Comparison of ENCODE assay signal across 17 mouse cellular contexts in the genomic region with DNA sequence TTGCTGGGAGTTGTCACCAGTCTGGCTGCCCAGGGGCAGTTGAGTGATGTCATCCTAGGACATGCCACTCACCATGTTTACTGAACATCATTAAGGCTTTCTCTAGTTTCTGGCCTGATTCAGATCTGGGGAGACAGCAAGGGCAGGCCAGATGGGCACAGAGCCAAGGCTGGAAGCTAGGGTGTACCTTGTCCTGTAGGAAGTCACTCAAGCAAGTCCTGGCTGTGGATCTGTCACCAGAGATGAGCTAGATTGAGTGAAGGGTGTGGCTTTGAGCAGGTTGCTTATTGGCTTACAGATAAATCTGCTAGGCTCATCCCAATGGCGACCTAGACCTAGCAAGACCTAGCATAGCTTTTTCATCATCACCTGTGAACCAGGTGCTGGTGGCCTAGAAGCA.
DNase-seq lines count a peak whose midpoint lies in the region; ATAC-seq and TF ChIP-seq lines count a peak whose summit lies in the region.
"Had no signal": no experiment of that assay in that cellular context is flagged by ENCODE, and none has a peak within 500 bp of the region (broad histone marks: within the 10 kb centered on the region; RNA-seq: fewer than 3 reads in every experiment).

No protein-coding gene starts in this region.

- H3K27ac ChIP-seq in forebrain, embryonic 11.5 days (ENCODE audit: low read depth, low read length) = 0 out of 2 replicates have a peak overlapping the region, but pooled peaks have one; percentile 18
- no peak overlapping the region for H3K27ac ChIP-seq in forebrain, embryonic 10.5 days
- H3K27ac ChIP-seq in midbrain, embryonic 11.5 days (ENCODE audit: low read depth, low read length) = no peak overlapping the region
- no peak overlapping the region for H3K27ac ChIP-seq in midbrain, postnatal 0 days (ENCODE audit: low read depth, low read length)
- H3K27ac ChIP-seq in kidney, embryonic 14.5 days (ENCODE audit: low read depth, low read length) = no peak overlapping the region
- peak overlapping the region; percentile 57 for H3K27ac ChIP-seq in midbrain, embryonic 16.5 days (ENCODE audit: low read length)
- H3K27ac ChIP-seq: lung, embryonic 15.5 days had no signal

- no peak overlapping the region for H3K9ac ChIP-seq in forebrain, embryonic 11.5 days (ENCODE audit: low read length)
- H3K9ac ChIP-seq in midbrain, embryonic 11.5 days (ENCODE audit: low read length) = no peak overlapping the region
- H3K9ac ChIP-seq in midbrain, postnatal 0 days (replicated peaks; ENCODE audit: low read length, poor library complexity, severe bottlenecking) = no peak overlapping the region
- no peak overlapping the region for H3K9ac ChIP-seq in kidney, embryonic 14.5 days (ENCODE audit: low read depth, low read length)
- no peak overlapping the region for H3K9ac ChIP-seq in midbrain, embryonic 16.5 days (ENCODE audit: low read depth, low read length)
- H3K9ac ChIP-seq: lung, embryonic 15.5 days had no signal

- no peak; the same call in 1 of the 2 replicates for ATAC-seq in forebrain, embryonic 11.5 days (replicated peaks; ENCODE audit: low FRiP score)
- no peak for ATAC-seq in midbrain, embryonic 11.5 days (ENCODE audit: low FRiP score)
- no peak for ATAC-seq in midbrain, postnatal 0 days (ENCODE audit: low FRiP score)
- 0 out of 2 replicates have a peak, but pooled peaks have one; percentile 35 for ATAC-seq in kidney, embryonic 14.5 days (ENCODE audit: low FRiP score, low TSS enrichment)
- ATAC-seq in midbrain, embryonic 16.5 days = peak; percentile 30; the same call in 1 of the 2 replicates
- no peak for ATAC-seq in megakaryocyte-erythroid progenitor cell, adult 5-6 weeks (replicated peaks; ENCODE audit: low FRiP score, low TSS enrichment, poor library complexity, severe bottlenecking)
- ATAC-seq: intestine, embryonic 16.5 days; Patski had no signal

- no peaks in the 10 kb centered on the region for H3K9me3 ChIP-seq in forebrain, embryonic 11.5 days (ENCODE audit: control insufficient read depth, low read length)
- no peaks in the 10 kb centered on the region for H3K9me3 ChIP-seq in forebrain, embryonic 10.5 days
- no peaks in the 10 kb centered on the region for H3K9me3 ChIP-seq in midbrain, embryonic 11.5 days (ENCODE audit: control insufficient read depth, low read length)
- no peaks in the 10 kb centered on the region for H3K9me3 ChIP-seq in midbrain, postnatal 0 days (ENCODE audit: low read length)
- no peaks in the 10 kb centered on the region for H3K9me3 ChIP-seq in kidney, embryonic 14.5 days (ENCODE audit: control insufficient read depth, low read length)
- H3K9me3 ChIP-seq in midbrain, embryonic 16.5 days (replicated peaks; ENCODE audit: control insufficient read depth, low read length, poor library complexity, severe bottlenecking) = no peaks in the 10 kb centered on the region
- H3K9me3 ChIP-seq: lung, embryonic 15.5 days had no signal

- H3K36me3 ChIP-seq in forebrain, embryonic 11.5 days (ENCODE audit: control insufficient read depth, insufficient read depth, low read length) = no peaks in the 10 kb centered on the region
- no peaks in the 10 kb centered on the region for H3K36me3 ChIP-seq in forebrain, embryonic 10.5 days (replicated peaks)
- H3K36me3 ChIP-seq in midbrain, embryonic 11.5 days (ENCODE audit: control insufficient read depth, insufficient read depth, low read length) = no peaks in the 10 kb centered on the region
- H3K36me3 ChIP-seq in midbrain, postnatal 0 days (ENCODE audit: insufficient read depth, low read length) = no peaks in the 10 kb centered on the region
- H3K36me3 ChIP-seq in kidney, embryonic 14.5 days (ENCODE audit: control insufficient read depth, insufficient read depth, low read length) = no peaks in the 10 kb centered on the region
- no peaks in the 10 kb centered on the region for H3K36me3 ChIP-seq in midbrain, embryonic 16.5 days (ENCODE audit: control insufficient read depth, insufficient read depth, low read length)
- H3K36me3 ChIP-seq: lung, embryonic 15.5 days had no signal

- intact Hi-C loops in heart, postnatal 36 days (cut with DNase I) = loop anchor here (10.0 kb wide), 1 partner anchor 380 kb away; no protein-coding TSS in a partner anchor

- TF ChIP-seq CTCF in midbrain, postnatal 0 days (IDR thresholded peaks at IDR 0.05) = no peak

- WGBS in forebrain, embryonic 11.5 days = 89% methylated on average over 1 of the region's 1 CpGs
- WGBS in forebrain, embryonic 10.5 days = 73% methylated on average over 1 of the region's 1 CpGs
- WGBS in midbrain, embryonic 11.5 days = 87% methylated on average over 1 of the region's 1 CpGs
- 81% methylated on average over 1 of the region's 1 CpGs for WGBS in midbrain, postnatal 0 days
- 89% methylated on average over 1 of the region's 1 CpGs for WGBS in kidney, embryonic 14.5 days
- WGBS in midbrain, embryonic 16.5 days = 95% methylated on average over 1 of the region's 1 CpGs

- H3K4me2 ChIP-seq in forebrain, embryonic 11.5 days (ENCODE audit: low read depth, low read length, severe bottlenecking) = no peak overlapping the region
- no peak overlapping the region for H3K4me2 ChIP-seq in midbrain, embryonic 11.5 days
- H3K4me2 ChIP-seq in midbrain, postnatal 0 days (ENCODE audit: low read depth, low read length, poor library complexity, severe bottlenecking) = no peak overlapping the region
- H3K4me2 ChIP-seq in kidney, embryonic 14.5 days (replicated peaks; ENCODE audit: low read depth, low read length) = no peak overlapping the region
- no peak overlapping the region for H3K4me2 ChIP-seq in midbrain, embryonic 16.5 days (ENCODE audit: low read length)
- H3K4me2 ChIP-seq: heart, embryonic 11.5 days; liver, embryonic 11.5 days; lung, embryonic 15.5 days had no signal

- H3K27me3 ChIP-seq in forebrain, embryonic 11.5 days (ENCODE audit: control insufficient read depth, insufficient read depth, low read length) = no peaks in the 10 kb centered on the region
- H3K27me3 ChIP-seq in forebrain, embryonic 10.5 days (ENCODE audit: poor library complexity, severe bottlenecking) = no peaks in the 10 kb centered on the region
- no peaks in the 10 kb centered on the region for H3K27me3 ChIP-seq in midbrain, embryonic 11.5 days (ENCODE audit: control insufficient read depth, insufficient read depth, low read length)
- no peaks in the 10 kb centered on the region for H3K27me3 ChIP-seq in midbrain, postnatal 0 days (ENCODE audit: insufficient read depth, low read length)
- no peaks in the 10 kb centered on the region for H3K27me3 ChIP-seq in kidney, embryonic 14.5 days (ENCODE audit: control insufficient read depth, insufficient read depth, low read length)
- no peaks in the 10 kb centered on the region for H3K27me3 ChIP-seq in midbrain, embryonic 16.5 days (ENCODE audit: control insufficient read depth, insufficient read depth, low read depth, low read length)
- H3K27me3 ChIP-seq: lung, embryonic 15.5 days had no signal

- no peaks in the 10 kb centered on the region for H3K4me1 ChIP-seq in forebrain, embryonic 11.5 days (replicated peaks; ENCODE audit: control insufficient read depth, insufficient read depth, low read length)
- no peaks in the 10 kb centered on the region for H3K4me1 ChIP-seq in forebrain, embryonic 10.5 days
- no peaks in the 10 kb centered on the region for H3K4me1 ChIP-seq in midbrain, embryonic 11.5 days (ENCODE audit: control insufficient read depth, insufficient read depth, low read length)
- H3K4me1 ChIP-seq in midbrain, postnatal 0 days (ENCODE audit: insufficient read depth, low read length) = no peaks in the 10 kb centered on the region
- no peaks in the 10 kb centered on the region for H3K4me1 ChIP-seq in kidney, embryonic 14.5 days (ENCODE audit: control insufficient read depth, insufficient read depth, low read length)
- H3K4me1 ChIP-seq in midbrain, embryonic 16.5 days (ENCODE audit: control insufficient read depth, insufficient read depth, low read length) = no peaks in the 10 kb centered on the region; the same call in 1 of the 2 replicates
- H3K4me1 ChIP-seq: lung, embryonic 15.5 days had no signal

- no peak for DNase-seq in forebrain, embryonic 11.5 days (ENCODE audit: low spot score)
- no peak for DNase-seq in forebrain, embryonic 10.5 days (ENCODE audit: extremely low spot score, low spot score)
- DNase-seq in midbrain, embryonic 11.5 days (ENCODE audit: low spot score, missing footprints) = peak; percentile 23
- DNase-seq in midbrain, postnatal 0 days (ENCODE audit: low spot score) = no peak
- no peak for DNase-seq in heart, postnatal 36 days
- DNase-seq: cerebellum, adult 11 months; gastrocnemius, postnatal 14 days; thymus, adult 18-20 months had no signal

- H3K4me3 ChIP-seq in forebrain, embryonic 11.5 days (ENCODE audit: low read depth, low read length) = no peak overlapping the region
- H3K4me3 ChIP-seq in forebrain, embryonic 10.5 days = no peak overlapping the region
- no peak overlapping the region for H3K4me3 ChIP-seq in midbrain, embryonic 11.5 days (ENCODE audit: low read depth, low read length)
- no peak overlapping the region for H3K4me3 ChIP-seq in midbrain, postnatal 0 days (ENCODE audit: low read depth, low read length)
- no peak overlapping the region for H3K4me3 ChIP-seq in kidney, embryonic 14.5 days (ENCODE audit: low read length)
- H3K4me3 ChIP-seq in midbrain, embryonic 16.5 days (ENCODE audit: low read depth, low read length) = no peak overlapping the region
- H3K4me3 ChIP-seq: lung, embryonic 15.5 days; myocyte had no signal

Comparison
In these comparisons a context has a peak if more than half of its experiments do, and no peak if none do; other contexts are left out.
1. ATAC-seq: peak in kidney, embryonic 14.5 days (single experiment) and midbrain, embryonic 16.5 days (single experiment); none in forebrain, embryonic 11.5 days (single experiment), midbrain, embryonic 11.5 days (single experiment), midbrain, postnatal 0 days (single experiment) and megakaryocyte-erythroid progenitor cell, adult 5-6 weeks (single experiment).
2. H3K27ac ChIP-seq: peak in forebrain, embryonic 11.5 days (single experiment) and midbrain, embryonic 16.5 days (single experiment); none in forebrain, embryonic 10.5 days (single experiment), midbrain, embryonic 11.5 days (single experiment), midbrain, postnatal 0 days (single experiment) and kidney, embryonic 14.5 days (single experiment).